Mouse (Mus musculus) cerebellum, adult 2 months (tissue): ENCODE data around the gene Eps8l2.

Source experiments
- CTCF ChIP-seq: fragments of 200-500 bp; IDR thresholded peaks from 2 replicates; pipeline ENCODE4 v1.5.1; 2011; ENCODE audit warnings: low read depth, mild to moderate bottlenecking, control low read depth, low read length, moderate library complexity, borderline replicate concordance; ENCODE audit not compliant: insufficient read depth
- POLR2A ChIP-seq: fragments of 200-500 bp; IDR thresholded peaks from 2 replicates; pipeline ENCODE4 v1.6.1; 2011; ENCODE audit warnings: low read length, control low read depth, borderline replicate concordance; ENCODE audit not compliant: insufficient read depth

DNA sequence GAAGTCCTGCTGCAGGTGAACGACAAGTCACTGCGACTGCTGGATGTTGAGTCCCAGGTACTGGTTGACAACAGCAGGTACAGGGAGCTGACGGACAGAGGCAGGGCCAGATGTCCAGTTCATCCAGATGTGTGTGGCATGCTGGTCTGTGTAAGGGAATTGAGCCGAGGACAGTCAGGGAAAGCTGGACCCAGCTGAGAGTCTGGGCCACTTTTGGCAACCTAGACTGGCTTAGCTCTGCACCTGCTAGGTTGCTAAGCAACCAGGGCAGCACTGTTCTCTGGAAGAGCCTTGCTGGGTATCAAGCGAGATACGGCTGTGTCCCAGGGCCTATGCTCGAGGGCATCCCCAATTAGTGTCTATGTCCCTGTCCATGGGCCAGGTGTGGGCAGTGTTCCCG, 16.4 kb downstream of the Eps8l2 start:
- TF ChIP-seq CTCF (no peak), POLR2A (no peak)
